Mouse (Mus musculus) intestine, postnatal 0 days (tissue): Measurements from ENCODE around the gene Hif1an. TPM values are rescaled to one million over a fixed set of nuclear protein-coding genes. Genes with fewer than 3 reads are reported as not detected.

Experiments used
- ATAC-seq: fragments of 200-750 bp; cut with Nextera tagmentation; 2 replicates; pipeline ENCODE4 v1.8.0; 2017; ENCODE audit warnings: mild to moderate bottlenecking, moderate TSS enrichment, moderate library complexity
- H3K27ac ChIP-seq: fragments of 300-500 bp; sonication (generic); 2 replicates; pipeline ENCODE4 v1.5.1; 2014; ENCODE audit warnings: mild to moderate bottlenecking, low read depth, low read length, moderate library complexity
- H3K27me3 ChIP-seq: fragments of 300-500 bp; sonication (generic); replicated peaks from 2 replicates; pipeline ENCODE4 v1.6.1; 2014; ENCODE audit warnings: low read length, mixed read lengths; ENCODE audit not compliant: control insufficient read depth, insufficient read depth
- H3K36me3 ChIP-seq: fragments of 300-500 bp; sonication (generic); 2 replicates; pipeline ENCODE4 v1.6.1; 2014; ENCODE audit warnings: mild to moderate bottlenecking, moderate library complexity; ENCODE audit not compliant: control insufficient read depth, insufficient read depth
- H3K4me1 ChIP-seq: fragments of 300-500 bp; sonication (generic); replicated peaks from 2 replicates; pipeline ENCODE4 v1.6.1; 2014; ENCODE audit warnings: antibody characterized with exemption, low read length, mixed read lengths; ENCODE audit not compliant: control insufficient read depth, insufficient read depth
- H3K4me2 ChIP-seq: fragments of 300-500 bp; sonication (generic); replicated peaks from 2 replicates; pipeline ENCODE4 v1.6.1; 2014; ENCODE audit warnings: low read depth, mild to moderate bottlenecking, moderate library complexity
- H3K4me3 ChIP-seq: fragments of 300-500 bp; sonication (generic); 2 replicates; pipeline ENCODE4 v1.5.1; 2014; ENCODE audit warnings: low read depth, low read length
- H3K9ac ChIP-seq: fragments of 300-500 bp; sonication (generic); 2 replicates; pipeline ENCODE4 v1.6.1; 2014; ENCODE audit warnings: mild to moderate bottlenecking, low read depth, low read length
- H3K9me3 ChIP-seq: fragments of 300-500 bp; sonication (generic); 2 replicates; pipeline ENCODE4 v1.6.1; 2016; ENCODE audit warnings: mixed run types; ENCODE audit not compliant: control insufficient read depth
- CTCF ChIP-seq: sonication (generic); IDR thresholded peaks from 2 replicates; pipeline ENCODE4 v1.5.1; 2016; ENCODE audit warnings: low read depth, mild to moderate bottlenecking, control low read depth, antibody characterized with exemption, moderate library complexity
- WGBS: fragments of 180-500 bp; shearing (Covaris S2); extraction: QIAGEN DNeasy Blood & Tissue Kit; methylation state at CpG from one replicate; pipeline ENCODE4 v1.1.7; 2014; 5-methylcytosine and 5-hydroxymethylcytosine counted together
- polyA plus RNA-seq: library from polyadenylated mRNA; unstranded; fragments of >200 nt; fragmentation: Nextera tagmentation; extraction: Ambion mirVana; gene quantifications from 2 replicates; pipeline ENCODE4 v1.2.1, GENCODE M21; 2015

Gene Hif1an
- polyA plus RNA-seq, 1 experiment from 2014 or later: 15.6 TPM

DNA sequence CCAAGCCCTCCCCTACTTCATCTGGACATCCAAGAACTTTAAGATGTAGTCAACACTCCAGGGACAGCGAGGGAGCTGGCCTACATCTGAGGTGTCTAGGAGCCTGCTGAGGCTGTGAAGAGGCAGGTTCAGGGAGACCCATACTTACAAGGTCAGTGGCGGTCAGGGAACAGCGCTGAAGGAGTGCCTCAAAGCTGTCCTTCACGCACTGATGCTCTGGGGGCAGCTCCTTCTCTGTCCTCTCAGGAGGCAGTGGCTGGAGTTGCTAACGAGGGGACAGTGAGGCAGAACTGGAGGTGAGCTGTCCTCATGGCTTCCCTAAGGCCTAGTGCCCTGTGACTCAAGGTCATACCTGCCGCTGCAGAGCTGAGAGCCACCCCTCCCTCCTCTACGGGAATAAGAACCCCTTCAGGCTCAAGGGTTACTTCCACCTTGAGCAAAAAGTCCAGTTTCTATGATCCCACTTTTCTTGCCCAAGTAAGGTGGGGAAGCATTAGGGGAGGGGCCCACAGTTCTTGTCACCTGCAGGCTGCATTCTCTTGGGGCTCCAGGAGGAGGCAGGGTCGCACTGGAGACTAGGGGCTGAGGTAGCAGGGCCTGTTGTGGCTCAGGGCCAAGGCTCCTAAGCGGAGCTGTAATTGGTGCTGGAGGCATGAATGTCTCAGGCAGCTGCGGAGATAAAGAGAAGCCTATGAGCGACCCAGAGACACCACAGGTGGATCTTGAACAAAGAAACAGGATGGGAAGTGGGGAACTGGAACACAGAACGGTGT is 44.5 kb upstream of the Hif1an start:
- Histone ChIP-seq H3K9ac (no peak overlapping the region), H3K4me2 (no peak overlapping the region), H3K4me3 (no peak overlapping the region), H3K27ac (no peak overlapping the region), H3K4me1 (no peaks in the 10 kb centered on the region), H3K27me3 (peaks cover 13% of the 10 kb centered on the region), H3K9me3 (no peaks in the 10 kb centered on the region), H3K36me3 (no peaks in the 10 kb centered on the region)
- 68% methylated on average over 12 of the region's 12 CpGs for WGBS
- TF ChIP-seq CTCF: peak; percentile 48
- no peak for ATAC-seq

- no peak overlapping the region for H3K4me3 ChIP-seq
- ATAC-seq: peak; percentile 45
- no peak overlapping the region for H3K4me2 ChIP-seq
- H3K27ac ChIP-seq: no peak overlapping the region
- no peak overlapping the region for H3K9ac ChIP-seq
- no peaks in the 10 kb centered on the region for H3K36me3 ChIP-seq
- WGBS: 13% methylated on average over 7 of the region's 7 CpGs
- TF ChIP-seq CTCF: peak; percentile 60
- no peaks in the 10 kb centered on the region for H3K9me3 ChIP-seq
- H3K27me3 ChIP-seq: peaks cover 3% of the 10 kb centered on the region
- no peaks in the 10 kb centered on the region for H3K4me1 ChIP-seq
These were observed 43.5 kb upstream of the Hif1an start for GRCm38 (mm10) chr19:44519152-44519551.

DNA sequence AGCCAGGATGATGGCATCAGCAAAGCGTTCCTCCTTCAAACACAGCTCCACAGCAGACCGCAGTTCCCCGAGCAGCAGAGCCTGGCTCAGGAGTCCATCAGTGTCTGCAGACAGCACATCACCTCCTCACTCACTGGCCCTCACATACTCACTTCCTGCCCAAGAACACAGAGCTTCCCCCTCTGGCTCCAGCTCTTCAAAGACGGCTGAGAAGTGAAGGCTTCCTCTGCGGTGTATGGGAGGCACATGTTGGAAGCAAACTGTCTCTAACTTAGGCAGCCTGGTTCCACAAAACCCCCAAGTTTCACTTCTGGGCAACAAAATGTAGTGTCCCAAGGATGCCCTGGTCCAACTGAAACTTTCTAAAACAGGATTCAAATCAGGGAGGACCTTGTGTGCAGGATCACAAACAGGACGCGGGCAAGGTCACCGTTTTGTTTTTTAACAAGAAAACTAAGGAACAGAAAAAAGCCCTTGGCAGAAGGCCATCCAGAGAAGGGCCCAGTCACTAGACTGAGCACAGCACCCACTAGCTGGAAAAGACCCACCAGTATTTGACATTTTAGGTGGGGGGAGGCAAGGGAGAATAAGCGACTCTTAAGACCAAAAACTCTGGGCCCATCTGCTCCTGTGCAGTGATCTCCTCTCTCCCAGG is 37.0 kb upstream of the Hif1an start:
- no peak for TF ChIP-seq CTCF

GRCm38 (mm10) chr19:44530018-44530417 is 32.6 kb upstream of the Hif1an start:
- no peak for TF ChIP-seq CTCF
- H3K4me2 ChIP-seq: no peak overlapping the region
- H3K9me3 ChIP-seq: no peaks in the 10 kb centered on the region
- WGBS: 81% methylated on average over 6 of the region's 6 CpGs
- no peak for ATAC-seq
- H3K27ac ChIP-seq: no peak overlapping the region
- H3K27me3 ChIP-seq: no peaks in the 10 kb centered on the region
- no peaks in the 10 kb centered on the region for H3K4me1 ChIP-seq
- H3K36me3 ChIP-seq: no peaks in the 10 kb centered on the region
- no peak overlapping the region for H3K9ac ChIP-seq
- H3K4me3 ChIP-seq: no peak overlapping the region

More for the DNA sequence above, 37.0 kb upstream of the Hif1an start:
- Histone ChIP-seq H3K27me3 (no peaks in the 10 kb centered on the region), H3K9me3 (no peaks in the 10 kb centered on the region), H3K4me1 (no peaks in the 10 kb centered on the region), H3K27ac (no peak overlapping the region), H3K4me3 (no peak overlapping the region), H3K36me3 (no peaks in the 10 kb centered on the region), H3K4me2 (no peak overlapping the region), H3K9ac (no peak overlapping the region)
- 82% methylated on average over 9 of the region's 9 CpGs for WGBS
- no peak for ATAC-seq

DNA sequence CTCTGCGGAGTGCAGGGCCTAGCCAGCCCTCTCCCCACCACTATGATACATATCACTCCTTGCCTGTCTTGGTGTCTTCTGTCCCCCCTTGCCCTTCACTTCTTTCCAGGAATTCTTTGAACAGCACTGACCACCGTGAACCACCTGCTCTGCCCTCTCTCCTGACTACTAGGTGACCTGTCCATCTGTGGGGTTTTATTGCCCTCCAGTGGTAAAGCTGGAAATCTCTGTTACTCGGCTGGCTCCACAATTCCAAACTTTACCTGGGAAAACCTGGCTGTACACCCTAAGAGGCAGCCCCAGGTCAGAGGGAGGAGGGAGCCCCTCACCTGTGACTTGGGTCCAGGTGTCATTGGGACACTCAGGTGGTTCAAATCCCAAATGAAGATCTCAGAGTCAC is 27.3 kb upstream of the Hif1an start:
- no peak overlapping the region for H3K4me2 ChIP-seq
- no peak overlapping the region for H3K4me3 ChIP-seq
- peak; percentile 72 for TF ChIP-seq CTCF
- no peaks in the 10 kb centered on the region for H3K36me3 ChIP-seq
- WGBS: 33% methylated on average over 3 of the region's 3 CpGs
- no peaks in the 10 kb centered on the region for H3K4me1 ChIP-seq
- no peak for ATAC-seq
- no peak overlapping the region for H3K9ac ChIP-seq
- H3K27me3 ChIP-seq: no peaks in the 10 kb centered on the region
- no peak overlapping the region for H3K27ac ChIP-seq
- peaks cover 4% of the 10 kb centered on the region; the same call in 1 of the 2 replicates for H3K9me3 ChIP-seq

DNA sequence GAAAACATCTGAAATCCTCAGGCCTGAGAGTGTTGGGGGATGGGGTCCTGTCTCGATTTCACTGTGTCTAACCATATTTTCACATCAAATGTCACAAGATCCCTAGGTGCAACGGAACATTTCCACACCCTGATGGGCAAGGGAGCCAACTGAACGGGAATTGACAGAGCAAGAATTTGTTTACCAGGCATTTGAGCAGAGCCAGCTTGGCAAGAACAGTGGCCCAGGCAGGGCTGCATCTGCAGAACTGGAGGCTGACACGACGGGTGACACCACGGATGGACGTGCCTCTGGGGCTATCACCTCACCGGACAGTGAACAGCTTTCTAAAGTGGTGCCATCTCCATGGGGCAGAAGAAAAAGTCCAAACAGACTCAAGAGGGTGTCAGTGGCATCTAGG is 25.2 kb upstream of the Hif1an start:
- H3K27me3 ChIP-seq: no peaks in the 10 kb centered on the region
- WGBS: 82% methylated on average over 8 of the region's 8 CpGs
- H3K4me2 ChIP-seq: no peak overlapping the region
- no peak for ATAC-seq
- H3K9ac ChIP-seq: no peak overlapping the region
- TF ChIP-seq CTCF: no peak
- H3K27ac ChIP-seq: no peak overlapping the region
- H3K4me1 ChIP-seq: no peaks in the 10 kb centered on the region
- H3K36me3 ChIP-seq: no peaks in the 10 kb centered on the region
- no peak overlapping the region for H3K4me3 ChIP-seq
- peaks cover 9% of the 10 kb centered on the region; the same call in 1 of the 2 replicates for H3K9me3 ChIP-seq
